Mouse (Mus musculus) retina, adult 2 months (tissue): ENCODE measurements around the gene Agbl4.
A peak's percentile ranks its signal among the peaks of the same experiment; 100 is the strongest.

Experiments used
- DNase-seq: peaks from one replicate; pipeline ENCODE4 v3.0.0-alpha.2; 2012; ENCODE audit warnings: low read depth, low spot score

The Agbl4 gene

GRCm38 (mm10) chr4:111280936-111281335, 883.5 kb downstream of the Agbl4 start:
- no peak for DNase-seq

- DNase-seq: no peak
Measured at GRCm38 (mm10) chr4:111281836-111282235, 884.4 kb downstream of the Agbl4 start.

GRCm38 (mm10) chr4:111284625-111285024, 887.2 kb downstream of the Agbl4 start:
- no peak for DNase-seq

GRCm38 (mm10) chr4:111294528-111295241, 897.2 kb downstream of the Agbl4 start:
- no peak for DNase-seq

GRCm38 (mm10) chr4:111306518-111306917, 909.1 kb downstream of the Agbl4 start:
- no peak for DNase-seq

GRCm38 (mm10) chr4:111307166-111307565, 909.7 kb downstream of the Agbl4 start:
- no peak for DNase-seq

GRCm38 (mm10) chr4:111307633-111308032, 910.2 kb downstream of the Agbl4 start:
- DNase-seq: no peak

- no peak for DNase-seq
Measured at GRCm38 (mm10) chr4:111308572-111309288, 911.3 kb downstream of the Agbl4 start.

- no peak for DNase-seq
Measured at GRCm38 (mm10) chr4:111327094-111327493, 929.6 kb downstream of the Agbl4 start.

GRCm38 (mm10) chr4:111327760-111328373, 930.4 kb downstream of the Agbl4 start:
- peak; percentile 23 for DNase-seq

- no peak for DNase-seq
Measured at GRCm38 (mm10) chr4:111329501-111329900, 932.0 kb downstream of the Agbl4 start.

- no peak for DNase-seq
Measured at GRCm38 (mm10) chr4:111332864-111333263, 935.4 kb downstream of the Agbl4 start.

GRCm38 (mm10) chr4:111349965-111350364, 952.5 kb downstream of the Agbl4 start:
- no peak for DNase-seq

- DNase-seq: no peak
Measured at GRCm38 (mm10) chr4:111350615-111351525, 953.4 kb downstream of the Agbl4 start.

GRCm38 (mm10) chr4:111356584-111357115, 959.2 kb downstream of the Agbl4 start:
- DNase-seq: no peak

GRCm38 (mm10) chr4:111357176-111357575, 959.7 kb downstream of the Agbl4 start:
- DNase-seq: no peak

GRCm38 (mm10) chr4:111364199-111364598, 966.7 kb downstream of the Agbl4 start:
- DNase-seq: no peak

GRCm38 (mm10) chr4:111367771-111368170, 970.3 kb downstream of the Agbl4 start:
- DNase-seq: peak; percentile 23

- DNase-seq: no peak
Measured at GRCm38 (mm10) chr4:111377159-111377558, 979.7 kb downstream of the Agbl4 start.

- DNase-seq: no peak
Measured at GRCm38 (mm10) chr4:111378071-111378470, 980.6 kb downstream of the Agbl4 start.

GRCm38 (mm10) chr4:111383101-111383500, 985.6 kb downstream of the Agbl4 start:
- no peak for DNase-seq
